Mouse (Mus musculus) layer of hippocampus, adult 18-20 months (tissue): Measurements from ENCODE around the gene Acbd4. TPM values are rescaled to one million over a fixed set of nuclear protein-coding genes. Genes with fewer than 3 reads are reported as not detected.

ENCODE experiments used
- DNase-seq, 2 experiments: peaks; one replicate each; pipeline ENCODE4 v3.0.0; 2022; ENCODE audit warnings: low spot score in 2 of 2
- total RNA-seq, 2 experiments: library from RNA; stranded (reverse); gene quantifications; 2 replicates each; pipeline ENCODE4 v1.2.3; 2021

Acbd4 gene
- total RNA-seq, 2 experiments from 2014 or later: 75.1 to 90.2 TPM

- no peak for DNase-seq
Measured at GRCm38 (mm10) chr11:103113005-103113404, 11.5 kb downstream of the Acbd4 start.

GRCm38 (mm10) chr11:103113771-103114170 is 12.3 kb downstream of the Acbd4 start:
- DNase-seq: no peak

GRCm38 (mm10) chr11:103114270-103114943 is 12.9 kb downstream of the Acbd4 start:
- DNase-seq: no peak

- DNase-seq: peak; percentile 80 to 85
Measured at GRCm38 (mm10) chr11:103115163-103116007, 13.9 kb downstream of the Acbd4 start.

- DNase-seq: peak; percentile 100
Measured at GRCm38 (mm10) chr11:103116008-103116818, 14.7 kb downstream of the Acbd4 start, which contains the start of gene Hexim1. Gene Hexim1, plus strand, starts transcription at chr11:103116231.

- peak; percentile 68 to 75 for DNase-seq
Measured at GRCm38 (mm10) chr11:103116959-103117590, 15.6 kb downstream of the Acbd4 start.

GRCm38 (mm10) chr11:103117591-103118009 is 16.1 kb downstream of the Acbd4 start:
- DNase-seq: no peak

- DNase-seq: no peak
Measured at GRCm38 (mm10) chr11:103118866-103119265, 17.4 kb downstream of the Acbd4 start.

GRCm38 (mm10) chr11:103119609-103120008 is 18.1 kb downstream of the Acbd4 start:
- no peak for DNase-seq

- no peak for DNase-seq
Measured at GRCm38 (mm10) chr11:103120315-103120714, 18.8 kb downstream of the Acbd4 start.

GRCm38 (mm10) chr11:103131701-103132575 is 30.5 kb downstream of the Acbd4 start, which contains the start of gene Hexim2:
Gene Hexim2, plus strand, starts transcription at chr11:103132429.
- DNase-seq: no peak

GRCm38 (mm10) chr11:103132576-103133455 is 31.3 kb downstream of the Acbd4 start:
- DNase-seq: peak; percentile 99 to 100

GRCm38 (mm10) chr11:103133456-103134185 is 32.1 kb downstream of the Acbd4 start:
- no peak for DNase-seq

GRCm38 (mm10) chr11:103134221-103134620 is 32.7 kb downstream of the Acbd4 start:
- DNase-seq: no peak

GRCm38 (mm10) chr11:103136039-103136577 is 34.6 kb downstream of the Acbd4 start:
- DNase-seq: no peak

GRCm38 (mm10) chr11:103139951-103140762 is 38.7 kb downstream of the Acbd4 start:
- no peak for DNase-seq

GRCm38 (mm10) chr11:103140763-103141100 is 39.2 kb downstream of the Acbd4 start:
- DNase-seq: no peak
